Mouse (Mus musculus): ENCODE data around the gene P2rx4.
"Not testable (repeated sequence)": the region's sequence is repeated elsewhere in the genome, so short reads cannot be mapped to it uniquely, and the experiment has no call there.

Gene P2rx4

GRCm38 (mm10) chr5:122707276-122708181 is at the start of gene P2rx4:
Gene P2rx4, plus strand, starts transcription at chr5:122707544.
- peak; percentile 88 for DNase-seq

- no peak for DNase-seq
Observed at GRCm38 (mm10) chr5:122662501-122662900, 44.8 kb upstream of the P2rx4 start.

GRCm38 (mm10) chr5:122665036-122665435 is 42.3 kb upstream of the P2rx4 start:
- no peak for DNase-seq

- DNase-seq = no peak
Observed at GRCm38 (mm10) chr5:122668981-122669897, 38.1 kb upstream of the P2rx4 start.

GRCm38 (mm10) chr5:122671641-122672040 is 35.7 kb upstream of the P2rx4 start:
- not testable (repeated sequence) for DNase-seq

- no peak for DNase-seq
Observed at GRCm38 (mm10) chr5:122672298-122672697, 35.0 kb upstream of the P2rx4 start.

GRCm38 (mm10) chr5:122676002-122676401 is 31.3 kb upstream of the P2rx4 start:
- no peak for DNase-seq

- no peak for DNase-seq
Observed at GRCm38 (mm10) chr5:122677983-122678382, 29.4 kb upstream of the P2rx4 start.

- DNase-seq = no peak
Observed at GRCm38 (mm10) chr5:122679881-122680280, 27.5 kb upstream of the P2rx4 start.

- DNase-seq = no peak
Observed at GRCm38 (mm10) chr5:122681276-122681675, 26.1 kb upstream of the P2rx4 start.

- DNase-seq = no peak
Observed at GRCm38 (mm10) chr5:122683926-122684325, 23.4 kb upstream of the P2rx4 start.

GRCm38 (mm10) chr5:122687391-122687790 is 20.0 kb upstream of the P2rx4 start:
- DNase-seq = no peak

- no peak for DNase-seq
Observed at GRCm38 (mm10) chr5:122689153-122689552, 18.2 kb upstream of the P2rx4 start.

GRCm38 (mm10) chr5:122690486-122690885 is 16.9 kb upstream of the P2rx4 start:
- DNase-seq = no peak

GRCm38 (mm10) chr5:122693431-122694207 is 13.7 kb upstream of the P2rx4 start:
- DNase-seq = peak; percentile 55

- DNase-seq = no peak
Observed at GRCm38 (mm10) chr5:122695516-122695915, 11.8 kb upstream of the P2rx4 start.

GRCm38 (mm10) chr5:122698041-122698700 is 9.2 kb upstream of the P2rx4 start:
- no peak for DNase-seq

GRCm38 (mm10) chr5:122698701-122699060 is 8.7 kb upstream of the P2rx4 start:
- DNase-seq = no peak

- DNase-seq = no peak
Observed at GRCm38 (mm10) chr5:122700109-122700836, 7.1 kb upstream of the P2rx4 start.

- no peak for DNase-seq
Observed at GRCm38 (mm10) chr5:122700837-122701212, 6.5 kb upstream of the P2rx4 start.

GRCm38 (mm10) chr5:122702156-122702555 is 5.2 kb upstream of the P2rx4 start:
- DNase-seq = no peak

GRCm38 (mm10) chr5:122703574-122703973 is 3.8 kb upstream of the P2rx4 start:
- no peak for DNase-seq

Data from right cerebral cortex, adult 18-20 months (tissue).